Mouse (Mus musculus) c-Kit-positive CD71-negative TER-119-negative erythroid progenitor cells, embryonic 14.5 days (primary cell): ENCODE results near the gene Aim2.

ENCODE experiments used
- DNase-seq: peaks from one replicate; pipeline ENCODE4 v3.0.0-alpha.2; 2013; ENCODE audit warnings: low read depth

Gene Aim2

DNA sequence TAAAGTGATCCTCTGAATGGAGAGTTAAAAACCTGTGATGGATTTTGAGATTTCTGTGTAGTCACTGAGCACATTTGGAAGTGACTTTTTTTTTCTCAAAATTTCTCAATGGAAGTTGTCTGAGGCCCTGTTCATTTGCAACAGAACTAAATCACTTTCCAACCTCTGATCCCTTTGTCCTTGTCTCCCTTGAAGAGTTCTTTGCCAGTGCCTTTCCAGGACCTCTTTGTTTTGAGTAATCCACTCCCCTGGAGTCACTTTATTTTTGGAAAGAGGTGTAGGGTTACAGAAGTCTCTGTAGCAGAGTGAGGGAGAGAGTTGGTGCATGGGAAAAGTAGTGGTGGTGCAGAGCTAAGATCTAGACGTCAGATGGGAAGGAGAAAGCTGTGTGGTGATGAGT, 2.2 kb upstream of the Aim2 start:
- DNase-seq: no peak

DNA sequence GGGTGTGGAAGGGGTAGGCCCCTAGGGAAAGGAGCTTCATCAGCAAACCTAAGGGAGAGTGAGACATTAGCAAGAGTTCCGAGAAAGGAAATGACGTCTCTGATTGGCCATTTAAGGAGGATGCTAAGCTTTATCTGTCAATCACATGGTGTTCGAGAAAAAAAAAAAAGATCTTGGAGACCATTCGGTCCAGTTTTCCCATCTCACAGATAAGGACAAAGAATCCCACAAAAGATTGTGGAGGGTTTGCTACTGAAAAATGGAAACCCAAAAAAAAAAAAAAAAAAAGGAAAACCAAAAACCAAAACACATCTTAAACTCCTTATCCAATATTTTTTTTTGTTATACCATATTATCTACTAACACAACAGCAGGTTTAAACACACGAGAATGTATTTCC, 1.5 kb upstream of the Aim2 start:
- DNase-seq: no peak

DNA sequence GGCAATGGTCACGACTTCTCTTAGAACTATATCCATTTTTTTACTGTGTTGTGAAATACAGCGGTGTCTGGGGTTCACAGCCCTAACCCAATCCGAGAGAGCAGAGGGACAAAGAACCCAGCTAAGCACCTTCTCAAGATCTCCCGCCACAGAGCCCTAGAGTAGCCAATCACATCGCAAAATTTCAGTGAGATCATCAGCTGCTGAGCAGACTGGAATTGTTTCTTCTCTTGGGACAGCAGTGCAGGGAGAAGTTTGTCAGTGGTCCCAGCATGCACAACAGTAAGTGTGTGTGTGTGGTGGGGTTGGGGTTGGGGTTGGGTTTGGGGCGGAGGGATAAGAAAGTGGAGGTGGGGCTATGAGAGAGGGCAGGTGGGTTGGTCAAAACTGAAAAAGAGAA, 733 bp upstream of the Aim2 start:
- peak; percentile 41 for DNase-seq

DNA sequence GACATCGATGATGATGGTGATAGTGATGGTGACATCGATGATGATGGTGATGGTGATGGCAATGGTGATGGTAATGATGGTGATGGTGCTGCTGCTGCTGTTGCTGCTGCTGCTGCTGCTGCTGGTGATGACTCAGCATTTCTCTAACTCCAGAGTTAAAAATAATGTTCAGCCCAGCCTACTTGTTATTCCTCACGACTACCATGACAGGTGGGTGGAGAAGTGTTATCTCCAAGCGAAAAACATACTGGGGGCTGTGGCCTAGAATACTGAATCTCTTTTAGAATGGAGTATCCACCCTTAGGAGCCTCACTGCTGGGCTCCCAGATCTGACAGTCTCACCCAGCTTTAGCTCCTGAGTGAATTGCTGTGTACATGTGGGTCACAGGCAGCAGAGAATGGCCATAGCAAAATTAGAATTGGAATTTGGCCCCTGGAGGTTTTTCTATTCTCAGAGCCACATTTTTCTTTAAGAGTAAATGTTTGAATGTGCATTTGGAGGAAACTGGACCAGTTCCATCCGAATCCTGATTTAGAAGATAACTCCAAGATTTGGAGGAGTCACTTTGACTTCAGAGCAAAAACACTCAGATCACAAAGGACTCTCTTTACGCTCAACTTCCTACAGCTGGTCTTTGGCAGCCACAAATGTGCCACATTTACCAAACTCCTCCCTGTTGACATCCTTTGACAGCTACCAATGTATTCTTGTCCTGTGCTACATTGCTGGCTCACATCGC, 4.6 kb downstream of the Aim2 start:
- DNase-seq: no peak

DNA sequence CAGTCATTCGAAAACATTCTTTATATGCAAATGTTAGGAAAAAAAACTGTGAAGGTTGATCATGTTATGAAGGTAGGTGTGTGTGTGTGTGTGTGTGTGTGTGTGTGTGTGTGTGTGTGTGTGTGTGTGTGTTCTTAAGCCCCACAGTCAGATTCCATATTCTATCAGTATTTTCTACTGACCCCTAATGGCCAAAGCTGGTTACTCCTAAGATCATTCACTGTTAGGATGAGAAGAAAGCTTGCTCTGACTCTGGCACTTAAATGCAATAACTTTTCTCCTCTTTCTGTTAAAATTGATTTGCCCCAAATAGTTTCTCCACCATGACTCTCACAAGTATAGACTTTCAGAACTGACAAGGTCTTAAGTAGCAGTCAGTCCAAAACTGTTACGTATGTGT, 6.0 kb downstream of the Aim2 start:
- DNase-seq: no peak

DNA sequence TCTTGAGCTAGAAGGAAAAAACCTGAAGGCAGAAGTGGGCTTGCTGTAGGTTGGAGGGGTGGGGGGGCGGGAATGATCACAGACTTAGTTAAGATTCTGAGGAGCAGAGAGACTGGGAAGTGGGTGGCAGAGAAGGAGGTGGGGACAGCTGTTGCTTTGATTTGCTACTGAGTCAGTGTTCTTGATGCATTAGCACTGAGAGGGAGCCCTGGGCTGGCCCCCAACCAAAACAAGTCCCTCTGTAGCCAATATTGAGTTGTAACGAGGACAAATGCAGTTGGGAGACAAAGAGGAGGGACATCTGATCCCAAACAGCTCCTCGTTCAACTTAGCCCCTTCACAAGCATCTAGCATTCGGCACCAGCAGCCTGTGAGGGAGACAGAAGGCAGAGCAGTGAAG, 7.1 kb downstream of the Aim2 start:
- DNase-seq: no peak

DNA sequence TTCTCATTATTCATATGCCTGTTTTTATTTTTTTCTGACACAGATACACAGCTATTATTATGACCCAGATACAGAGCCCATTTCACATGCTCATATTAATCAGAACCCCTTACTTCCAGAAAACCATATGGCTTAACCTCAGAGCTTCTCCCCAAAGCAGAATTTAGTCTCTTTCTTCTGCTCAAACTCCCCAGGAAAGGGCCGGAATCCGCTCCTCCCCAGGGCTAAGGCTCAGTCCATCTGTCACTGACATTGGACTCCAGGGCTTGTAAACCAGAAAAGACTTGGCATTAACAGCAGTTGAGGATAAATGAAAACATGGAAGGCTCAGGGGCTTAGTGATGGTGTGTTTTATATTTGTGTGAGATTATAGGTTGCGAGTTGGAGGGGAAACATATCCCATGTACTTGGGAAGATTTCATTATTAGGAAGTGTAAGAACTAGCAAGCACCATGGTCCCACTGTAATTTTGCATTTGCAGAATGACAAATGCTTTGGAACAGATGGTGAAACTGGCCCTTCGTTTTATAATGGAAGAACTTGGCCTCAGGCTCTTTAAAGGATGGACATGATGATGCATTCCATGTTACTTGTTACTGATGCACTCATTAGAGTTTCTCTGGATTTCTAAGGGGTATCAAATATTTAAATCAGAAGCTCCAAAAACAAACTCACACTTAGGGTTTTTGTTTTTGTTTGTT, 9.1 kb downstream of the Aim2 start:
- no peak for DNase-seq

DNA sequence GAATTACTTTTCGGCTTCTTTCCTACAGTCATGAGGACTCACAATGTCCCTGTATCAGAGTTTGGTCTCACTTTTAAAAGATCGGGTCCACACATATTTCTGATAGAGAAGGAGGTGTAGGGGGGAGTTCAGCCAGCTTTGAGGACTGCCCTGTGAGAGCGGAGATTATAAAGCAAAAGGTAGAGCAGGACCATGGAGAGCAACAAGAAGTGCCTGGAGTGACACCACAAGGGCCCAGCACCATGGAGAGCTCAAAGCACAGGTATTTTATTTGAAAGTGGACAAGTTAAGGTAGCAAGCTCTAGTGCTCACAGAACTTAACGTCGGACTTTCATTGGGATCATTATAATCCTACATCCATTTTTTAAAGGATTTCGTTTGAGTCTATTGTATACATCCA, 11.0 kb downstream of the Aim2 start:
- DNase-seq: peak; percentile 62

DNA sequence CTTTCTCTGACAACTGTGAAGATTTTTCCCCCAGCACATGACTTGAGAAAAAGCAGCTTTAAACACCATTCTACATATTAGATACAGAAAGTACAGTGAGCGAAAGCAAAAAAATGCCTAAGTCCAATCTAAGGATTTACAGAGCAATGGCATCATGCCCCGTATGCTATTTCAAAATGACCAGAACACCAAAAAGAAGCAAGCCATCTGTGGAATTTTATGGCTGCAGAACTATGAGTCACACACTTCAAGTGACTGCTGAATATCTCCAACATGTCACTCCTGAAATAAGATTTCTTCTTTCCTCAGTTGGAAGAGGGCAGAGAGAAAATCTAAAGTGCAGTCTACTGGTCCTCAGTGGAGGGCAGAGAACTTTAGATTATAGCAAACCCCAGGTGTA, 12.8 kb downstream of the Aim2 start:
- DNase-seq: no peak

DNA sequence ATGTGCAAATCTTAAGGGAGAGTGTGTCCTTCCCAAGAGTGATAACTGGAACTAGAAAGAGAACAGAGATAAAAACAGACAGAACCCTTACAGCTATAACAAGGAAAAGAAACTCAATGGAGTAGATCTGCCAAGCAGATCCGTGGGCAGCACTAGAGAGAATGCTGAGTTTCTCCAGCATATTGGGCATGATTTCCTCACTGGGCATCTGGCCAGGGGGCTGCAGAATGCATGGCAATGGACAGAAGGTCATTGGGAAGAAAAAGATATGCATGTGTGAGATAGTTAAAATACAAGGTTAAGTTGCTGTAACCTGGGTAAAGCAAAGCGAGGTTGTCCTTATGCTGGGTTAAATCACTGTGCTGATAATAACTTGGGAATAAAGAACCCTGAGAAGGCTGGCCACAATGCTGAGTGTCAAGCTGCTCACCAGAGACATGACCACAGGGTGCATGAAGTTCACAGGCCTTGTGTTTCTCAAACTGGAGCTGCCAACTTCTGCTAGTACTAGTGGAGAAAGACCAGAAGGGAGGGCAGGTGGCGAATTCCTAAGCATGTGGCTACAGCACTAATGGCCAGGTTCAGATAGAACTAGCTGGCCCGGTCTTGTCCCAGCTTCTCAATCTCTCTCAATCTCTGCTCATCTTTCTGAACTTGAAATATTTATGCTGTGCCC, 13.6 kb downstream of the Aim2 start:
- DNase-seq: no peak

DNA sequence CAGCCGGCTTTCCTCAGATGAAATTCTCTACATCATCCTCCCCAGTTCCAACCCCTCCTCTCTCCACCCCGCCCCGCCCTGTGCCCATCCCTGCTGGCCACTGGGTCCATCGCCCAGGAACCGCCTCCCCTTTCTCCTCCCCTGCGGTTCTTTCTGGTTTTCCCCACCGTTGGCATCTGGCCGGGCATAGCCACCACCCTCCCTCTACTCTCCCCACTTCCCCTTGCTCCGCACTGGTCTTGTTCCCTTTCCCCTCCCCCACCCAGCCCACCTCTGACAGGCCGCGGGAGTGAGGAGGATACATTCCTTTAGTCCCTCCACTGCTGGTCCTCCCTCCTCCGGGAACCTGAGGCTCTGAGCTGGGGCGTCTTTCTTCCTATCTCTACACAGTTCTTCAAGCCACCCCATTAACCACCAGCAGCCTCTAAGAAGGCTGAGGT, 15.3 kb downstream of the Aim2 start:
- DNase-seq: no peak

DNA sequence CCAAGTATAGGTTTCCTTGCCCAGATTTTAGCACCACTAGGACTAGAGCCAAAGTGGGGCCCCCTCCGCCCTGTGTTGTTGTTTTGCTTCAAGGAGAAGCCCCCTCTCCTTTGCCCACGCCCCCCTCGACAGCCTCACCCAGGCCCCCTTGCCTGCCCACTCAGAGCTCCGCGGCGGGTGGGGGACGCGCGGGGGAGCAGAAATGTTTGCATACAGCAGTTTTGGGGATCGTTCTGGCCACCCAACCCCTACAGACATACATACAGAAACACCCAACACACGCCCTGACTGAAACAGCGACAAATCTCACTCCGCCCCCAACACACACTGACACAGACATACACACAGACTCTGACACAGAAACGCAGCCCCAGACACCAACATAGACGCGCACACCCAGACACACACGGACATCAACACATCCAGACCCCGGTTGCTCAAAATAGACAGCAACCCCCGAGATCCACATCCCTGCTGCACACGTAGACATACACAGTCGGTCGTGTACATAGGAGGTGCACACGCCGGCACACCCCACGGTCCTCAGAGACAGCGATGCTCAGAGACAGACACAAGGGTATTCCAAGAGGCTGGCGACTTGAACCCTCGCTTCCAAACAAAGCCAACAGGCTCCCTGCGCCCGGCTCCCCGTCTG, 16.1 kb downstream of the Aim2 start:
- DNase-seq: no peak

DNA sequence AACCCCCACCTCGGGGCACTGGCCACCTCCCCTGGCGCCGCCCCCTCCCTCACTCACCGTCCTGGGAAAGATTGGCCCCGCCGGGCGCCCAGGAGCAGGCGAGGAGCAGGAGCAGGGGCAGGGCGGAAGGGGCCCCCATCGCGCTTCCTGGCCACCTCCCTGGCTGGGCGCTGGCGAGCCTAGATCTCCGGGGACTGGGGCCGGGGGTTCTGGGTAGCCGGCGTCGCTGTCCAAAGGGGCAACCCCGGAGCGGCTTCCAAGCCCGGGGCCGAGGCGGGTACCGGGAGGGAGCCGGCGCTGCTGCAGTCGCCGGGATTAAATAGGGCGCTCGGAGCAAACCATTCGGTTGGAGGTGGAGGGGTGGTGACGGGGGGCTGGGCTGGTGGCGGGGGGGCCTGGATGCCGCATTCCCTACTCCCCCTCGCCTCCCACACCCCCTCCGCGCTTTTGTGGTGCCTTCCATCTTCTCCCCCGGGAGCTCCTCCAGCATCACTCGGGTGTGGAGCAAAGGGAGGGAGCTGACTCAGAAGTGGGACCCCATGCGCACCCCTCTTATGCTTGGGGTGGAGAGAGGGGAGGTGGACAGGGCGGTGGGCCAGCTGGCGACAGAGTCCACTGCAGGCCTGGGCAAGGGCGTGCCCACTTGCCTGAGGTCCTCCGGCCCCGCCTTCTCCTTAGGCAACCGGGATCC, 16.8 kb downstream of the Aim2 start, which contains the start of gene Cadm3:
Gene Cadm3, minus strand, starts transcription at position 340 of the 691 bp plus-strand sequence.
- no peak for DNase-seq

DNA sequence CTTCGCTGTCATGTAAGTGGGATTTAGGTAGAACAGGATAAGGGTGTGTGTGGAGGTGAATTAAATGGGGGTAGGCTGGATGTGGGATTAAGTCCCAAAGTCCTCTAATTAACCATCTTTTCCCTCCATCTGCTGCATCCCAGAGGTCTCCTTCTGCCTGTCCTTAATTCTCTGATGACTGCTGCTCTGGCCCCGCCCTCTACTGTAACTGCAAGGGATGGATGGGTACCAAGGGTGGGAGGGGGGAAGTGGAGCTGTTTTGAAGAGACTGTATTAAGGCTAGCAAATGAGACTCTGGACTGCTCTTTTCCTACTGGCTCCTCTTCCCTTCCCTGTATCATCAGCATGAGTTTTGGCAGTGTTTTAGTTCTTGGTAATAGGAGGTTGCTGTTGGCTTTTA, 18.9 kb downstream of the Aim2 start:
- no peak for DNase-seq

DNA sequence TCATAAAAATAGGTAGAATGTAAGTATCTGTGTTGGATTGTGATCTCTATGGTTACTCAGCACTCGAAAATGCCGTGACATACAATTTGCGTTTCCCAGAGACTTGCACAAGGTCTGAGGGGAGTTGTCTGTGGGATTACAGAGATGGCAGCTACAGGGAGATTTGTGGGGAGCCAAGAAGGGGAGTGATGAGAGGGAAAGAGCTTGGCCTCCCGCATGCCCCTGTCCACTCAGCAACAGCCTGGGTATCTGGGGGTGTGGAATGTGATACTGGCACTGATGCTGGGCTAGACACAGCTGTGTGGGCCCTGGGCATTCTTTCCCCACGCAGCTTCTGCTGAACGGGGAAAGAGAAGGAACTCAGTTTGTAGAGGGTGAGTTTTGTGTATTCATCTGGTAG, 19.8 kb downstream of the Aim2 start:
- no peak for DNase-seq

DNA sequence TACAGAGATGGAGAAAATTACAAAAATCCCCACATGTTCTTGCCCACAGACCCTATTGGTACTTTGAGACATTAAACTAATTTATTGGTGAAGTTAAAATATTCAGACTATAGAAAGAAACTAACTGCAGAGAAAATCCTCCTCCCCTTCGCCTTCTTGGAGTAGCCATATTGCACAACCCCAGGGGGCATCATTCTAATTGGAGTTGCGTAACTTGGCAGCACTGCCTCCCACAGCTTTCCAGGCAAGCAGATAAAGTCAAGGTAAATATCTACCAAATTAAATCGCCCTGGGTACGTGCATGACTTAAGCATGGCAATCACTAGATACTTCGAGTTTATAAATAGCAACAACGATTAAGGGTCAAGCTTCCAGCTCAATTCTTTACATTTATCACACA, 20.9 kb downstream of the Aim2 start:
- no peak for DNase-seq

DNA sequence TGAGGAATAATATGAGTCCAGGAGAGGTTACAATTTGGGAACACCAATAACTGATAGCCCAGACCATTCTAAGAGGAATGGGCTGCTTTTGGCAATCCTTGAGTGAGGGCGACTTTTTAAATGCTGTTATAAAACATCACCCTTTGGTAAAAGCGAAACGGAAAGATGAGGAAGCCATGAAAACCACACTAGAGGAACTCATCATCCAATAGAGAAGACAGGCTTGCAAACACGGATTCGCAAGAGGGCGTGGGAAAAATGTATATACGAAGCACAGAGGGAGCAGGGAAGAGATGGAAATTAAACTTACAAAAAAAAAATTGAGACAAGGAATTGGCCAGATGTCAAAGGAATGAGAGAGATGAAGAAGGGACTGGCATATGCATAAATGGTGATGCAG, 23.3 kb downstream of the Aim2 start:
- DNase-seq: no peak

DNA sequence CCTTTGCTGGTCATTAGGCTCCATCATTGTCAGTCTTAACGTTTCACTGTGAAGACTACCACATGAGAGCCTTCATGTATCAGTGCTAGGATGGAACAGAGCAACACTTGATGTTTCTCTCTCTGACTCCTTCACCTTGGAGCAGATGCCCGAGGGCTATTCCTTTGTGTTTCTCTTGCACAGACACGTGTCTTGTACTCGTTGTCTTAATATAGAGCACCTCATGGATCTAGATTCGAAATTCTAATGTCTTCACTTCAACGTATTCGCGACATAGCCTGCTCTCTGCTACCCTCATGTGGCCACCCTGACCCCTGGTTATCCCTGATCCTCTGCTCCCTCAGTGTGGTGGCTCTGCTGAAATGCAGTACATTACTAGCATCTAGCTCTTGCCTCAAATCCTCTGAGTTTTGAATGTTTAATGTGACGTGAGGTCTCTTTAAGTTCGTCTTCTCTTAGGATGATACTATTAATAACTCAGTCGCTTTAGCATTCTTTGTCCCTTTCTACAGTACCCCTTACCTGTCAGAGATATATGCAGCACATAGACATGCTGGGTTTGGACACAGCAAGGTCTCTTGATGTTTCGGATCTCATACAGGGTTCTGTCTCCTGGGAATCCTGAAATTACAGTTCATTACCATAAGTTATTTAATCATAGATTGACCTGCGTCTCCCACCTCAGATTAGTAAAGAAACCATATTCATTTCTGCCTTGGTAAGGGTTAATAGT, 26.9 kb downstream of the Aim2 start:
- DNase-seq: peak; percentile 22

DNA sequence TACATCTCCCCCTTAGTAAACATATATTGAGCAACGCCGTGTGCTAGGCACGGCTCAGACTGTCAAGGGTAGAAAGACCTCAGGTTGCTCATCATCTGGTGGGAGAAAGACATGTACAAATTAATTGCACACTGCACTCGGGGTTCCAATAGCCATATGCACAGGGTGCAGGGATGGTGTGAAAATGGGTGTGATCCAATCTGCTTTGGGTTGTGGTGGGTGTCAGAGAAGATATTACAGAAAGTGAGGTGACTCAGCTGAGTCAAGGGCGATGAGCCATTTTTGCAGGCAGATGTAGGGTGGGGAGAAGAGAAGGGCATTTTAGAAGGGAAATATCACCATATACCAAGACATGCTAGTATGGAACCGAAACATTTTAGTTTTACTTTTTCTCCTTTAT, 30.8 kb downstream of the Aim2 start:
- no peak for DNase-seq

DNA sequence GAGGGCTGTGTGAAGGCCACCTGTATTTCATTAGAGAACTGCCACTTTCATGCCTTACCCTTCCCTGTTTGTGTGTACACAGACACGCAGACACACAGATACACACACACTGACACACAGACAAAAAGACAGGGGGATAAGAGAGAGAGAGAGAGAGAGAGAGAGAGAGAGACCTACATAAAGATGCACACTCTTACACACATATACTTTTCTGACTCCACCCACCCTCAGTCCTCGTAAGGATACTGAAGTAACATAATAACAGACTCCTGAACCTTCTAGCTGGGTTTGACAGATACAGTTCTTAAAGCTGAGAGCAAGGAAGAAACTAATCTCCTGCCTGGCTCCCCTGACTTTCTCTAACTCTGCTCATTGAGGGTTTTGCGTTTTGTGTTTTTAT, 38.8 kb downstream of the Aim2 start:
- DNase-seq: no peak

DNA sequence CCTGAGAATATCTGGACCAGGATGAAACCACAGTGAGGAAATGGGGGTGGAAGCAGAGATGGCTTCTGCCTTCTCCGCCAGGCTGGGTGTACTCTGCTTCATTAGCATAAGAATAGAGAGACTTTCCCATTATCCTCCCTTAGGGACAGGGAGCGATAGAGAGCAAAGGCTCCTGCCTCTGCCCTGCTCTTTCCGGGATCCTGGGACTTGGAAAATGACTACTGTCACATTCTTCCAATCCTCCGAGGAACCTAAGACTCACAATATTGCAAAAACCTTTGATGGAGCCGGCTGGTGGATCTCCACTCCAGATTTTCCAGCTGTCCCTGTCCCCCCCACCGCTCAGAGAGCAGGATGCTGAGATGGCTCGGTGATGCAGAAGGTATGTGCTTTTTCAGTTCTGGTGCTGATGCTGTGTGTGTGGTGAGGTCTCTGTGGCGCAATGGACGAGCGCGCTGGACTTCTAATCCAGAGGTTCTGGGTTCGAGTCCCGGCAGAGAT, 39.3 kb downstream of the Aim2 start:
- DNase-seq: no peak
